Mouse (Mus musculus): ENCODE results near the gene Dusp28. TPM values are rescaled to one million over a fixed set of nuclear protein-coding genes. Genes with fewer than 3 reads are reported as not detected.

The Dusp28 gene
- polyA plus RNA-seq, 1 experiment from 2014 or later: 11.4 TPM

GRCm38 (mm10) chr1:92933611-92934010 lies 26.8 kb downstream of the Dusp28 start:
- Histone ChIP-seq H3K9ac (ENCODE audit: low read length) (peak overlapping the region; percentile 87), H3K27me3 (ENCODE audit: control insufficient read depth, insufficient read depth, low read length) (no peaks in the 10 kb centered on the region), H3K36me3 (ENCODE audit: control insufficient read depth, insufficient read depth, low read length) (no peaks in the 10 kb centered on the region), H3K27ac (ENCODE audit: low read length) (peak overlapping the region; percentile 99), H3K4me3 (replicated peaks; ENCODE audit: low read length) (peak overlapping the region; percentile 85), H3K4me1 (ENCODE audit: control insufficient read depth, insufficient read depth, low read length) (peaks cover 13% of the 10 kb centered on the region), H3K4me2 (ENCODE audit: low read depth, low read length) (peak overlapping the region; percentile 95), H3K9me3 (replicated peaks; ENCODE audit: control insufficient read depth, low read length) (no peaks in the 10 kb centered on the region)
- ATAC-seq (ENCODE audit: insufficient read depth, low FRiP score): no peak
- WGBS: 71% methylated on average over 4 of the region's 4 CpGs

- Histone ChIP-seq H3K27ac (ENCODE audit: low read length) (peak within 1 kb of the TSS; percentile 99), H3K4me1 (ENCODE audit: control insufficient read depth, insufficient read depth, low read length) (peaks cover 13% of the 10 kb centered on the region), H3K27me3 (ENCODE audit: control insufficient read depth, insufficient read depth, low read length) (no peaks in the 10 kb centered on the region), H3K4me3 (replicated peaks; ENCODE audit: low read length) (peak within 1 kb of the TSS; percentile 85), H3K9ac (ENCODE audit: low read length) (peak within 1 kb of the TSS; percentile 87), H3K9me3 (replicated peaks; ENCODE audit: control insufficient read depth, low read length) (no peaks in the 10 kb centered on the region), H3K36me3 (ENCODE audit: control insufficient read depth, insufficient read depth, low read length) (no peaks in the 10 kb centered on the region), H3K4me2 (ENCODE audit: low read depth, low read length) (peak within 1 kb of the TSS; percentile 95)
- under 1% methylated on average over 45 of the region's 45 CpGs for WGBS
- peak; percentile 99 for ATAC-seq (ENCODE audit: insufficient read depth, low FRiP score)
Observed at GRCm38 (mm10) chr1:92934182-92934827, 27.5 kb downstream of the Dusp28 start, which contains the start of gene Capn10. Gene Capn10, plus strand, starts transcription at chr1:92934376.

- Histone ChIP-seq H3K27ac (ENCODE audit: low read length) (peak overlapping the region; percentile 99), H3K9ac (ENCODE audit: low read length) (peak overlapping the region; percentile 87), H3K4me3 (replicated peaks; ENCODE audit: low read length) (peak overlapping the region; percentile 85), H3K36me3 (ENCODE audit: control insufficient read depth, insufficient read depth, low read length) (peaks cover 7% of the 10 kb centered on the region; the same call in 1 of the 2 replicates), H3K9me3 (replicated peaks; ENCODE audit: control insufficient read depth, low read length) (no peaks in the 10 kb centered on the region), H3K4me1 (ENCODE audit: control insufficient read depth, insufficient read depth, low read length) (peaks cover 13% of the 10 kb centered on the region), H3K4me2 (ENCODE audit: low read depth, low read length) (peak overlapping the region; percentile 95), H3K27me3 (ENCODE audit: control insufficient read depth, insufficient read depth, low read length) (no peaks in the 10 kb centered on the region)
- 13% methylated on average over 10 of the region's 10 CpGs for WGBS
- ATAC-seq (ENCODE audit: insufficient read depth, low FRiP score): no peak
Observed at GRCm38 (mm10) chr1:92935054-92935962, 28.5 kb downstream of the Dusp28 start.

- Histone ChIP-seq H3K4me2 (ENCODE audit: low read depth, low read length) (peak overlapping the region; percentile 95), H3K4me3 (replicated peaks; ENCODE audit: low read length) (peak overlapping the region; percentile 85), H3K4me1 (ENCODE audit: control insufficient read depth, insufficient read depth, low read length) (peaks cover 13% of the 10 kb centered on the region), H3K27ac (ENCODE audit: low read length) (no peak overlapping the region), H3K27me3 (ENCODE audit: control insufficient read depth, insufficient read depth, low read length) (no peaks in the 10 kb centered on the region), H3K9me3 (replicated peaks; ENCODE audit: control insufficient read depth, low read length) (no peaks in the 10 kb centered on the region), H3K36me3 (ENCODE audit: control insufficient read depth, insufficient read depth, low read length) (peaks cover 11% of the 10 kb centered on the region; the same call in 1 of the 2 replicates), H3K9ac (ENCODE audit: low read length) (0 out of 2 replicates have a peak overlapping the region, but pooled peaks have one; percentile 43)
- 43% methylated on average over 2 of the region's 2 CpGs for WGBS
- no peak for ATAC-seq (ENCODE audit: insufficient read depth, low FRiP score)
Observed at GRCm38 (mm10) chr1:92935977-92936376, 29.2 kb downstream of the Dusp28 start.

GRCm38 (mm10) chr1:92936467-92936866 lies 29.7 kb downstream of the Dusp28 start:
- peaks cover 13% of the 10 kb centered on the region for H3K4me1 ChIP-seq (ENCODE audit: control insufficient read depth, insufficient read depth, low read length)
- no peaks in the 10 kb centered on the region for H3K9me3 ChIP-seq (replicated peaks; ENCODE audit: control insufficient read depth, low read length)
- H3K4me2 ChIP-seq (ENCODE audit: low read depth, low read length): peak overlapping the region; percentile 95; the same call in 1 of the 2 replicates
- H3K9ac ChIP-seq (ENCODE audit: low read length): peak overlapping the region; percentile 23; the same call in 1 of the 2 replicates
- H3K27me3 ChIP-seq (ENCODE audit: control insufficient read depth, insufficient read depth, low read length): no peaks in the 10 kb centered on the region
- no peak overlapping the region for H3K27ac ChIP-seq (ENCODE audit: low read length)
- WGBS: 62% methylated on average over 3 of the region's 3 CpGs
- peaks cover 13% of the 10 kb centered on the region; the same call in 1 of the 2 replicates for H3K36me3 ChIP-seq (ENCODE audit: control insufficient read depth, insufficient read depth, low read length)
- ATAC-seq (ENCODE audit: insufficient read depth, low FRiP score): no peak
- H3K4me3 ChIP-seq (replicated peaks; ENCODE audit: low read length): no peak overlapping the region

GRCm38 (mm10) chr1:92937797-92938196 lies 31.0 kb downstream of the Dusp28 start:
- ATAC-seq (ENCODE audit: insufficient read depth, low FRiP score): 0 out of 2 replicates have a peak, but pooled peaks have one; percentile 6
- no peak overlapping the region for H3K9ac ChIP-seq (ENCODE audit: low read length)
- H3K4me2 ChIP-seq (ENCODE audit: low read depth, low read length): no peak overlapping the region
- H3K36me3 ChIP-seq (ENCODE audit: control insufficient read depth, insufficient read depth, low read length): peaks cover 14% of the 10 kb centered on the region; the same call in 1 of the 2 replicates
- no peaks in the 10 kb centered on the region for H3K9me3 ChIP-seq (replicated peaks; ENCODE audit: control insufficient read depth, low read length)
- H3K4me1 ChIP-seq (ENCODE audit: control insufficient read depth, insufficient read depth, low read length): peaks cover 13% of the 10 kb centered on the region
- H3K27me3 ChIP-seq (ENCODE audit: control insufficient read depth, insufficient read depth, low read length): no peaks in the 10 kb centered on the region
- 74% methylated on average over 3 of the region's 3 CpGs for WGBS
- H3K27ac ChIP-seq (ENCODE audit: low read length): peak overlapping the region; percentile 62; the same call in 1 of the 2 replicates
- no peak overlapping the region for H3K4me3 ChIP-seq (replicated peaks; ENCODE audit: low read length)

- H3K4me2 ChIP-seq (ENCODE audit: low read depth, low read length): no peak overlapping the region
- H3K4me1 ChIP-seq (ENCODE audit: control insufficient read depth, insufficient read depth, low read length): peaks cover 13% of the 10 kb centered on the region
- WGBS: 92% methylated on average over 4 of the region's 4 CpGs
- H3K36me3 ChIP-seq (ENCODE audit: control insufficient read depth, insufficient read depth, low read length): peaks cover 16% of the 10 kb centered on the region
- no peak for ATAC-seq (ENCODE audit: insufficient read depth, low FRiP score)
- no peaks in the 10 kb centered on the region for H3K9me3 ChIP-seq (replicated peaks; ENCODE audit: control insufficient read depth, low read length)
- H3K27ac ChIP-seq (ENCODE audit: low read length): no peak overlapping the region
- no peak overlapping the region for H3K9ac ChIP-seq (ENCODE audit: low read length)
- no peaks in the 10 kb centered on the region for H3K27me3 ChIP-seq (ENCODE audit: control insufficient read depth, insufficient read depth, low read length)
- H3K4me3 ChIP-seq (replicated peaks; ENCODE audit: low read length): no peak overlapping the region
Observed at GRCm38 (mm10) chr1:92939746-92940145, 33.0 kb downstream of the Dusp28 start.

- H3K27me3 ChIP-seq (ENCODE audit: control insufficient read depth, insufficient read depth, low read length): no peaks in the 10 kb centered on the region
- H3K4me1 ChIP-seq (ENCODE audit: control insufficient read depth, insufficient read depth, low read length): no peaks in the 10 kb centered on the region
- no peak overlapping the region for H3K27ac ChIP-seq (ENCODE audit: low read length)
- H3K9me3 ChIP-seq (replicated peaks; ENCODE audit: control insufficient read depth, low read length): no peaks in the 10 kb centered on the region
- no peak overlapping the region for H3K9ac ChIP-seq (ENCODE audit: low read length)
- H3K4me3 ChIP-seq (replicated peaks; ENCODE audit: low read length): no peak overlapping the region
- no peak overlapping the region for H3K4me2 ChIP-seq (ENCODE audit: low read depth, low read length)
- 91% methylated on average over 19 of the region's 19 CpGs for WGBS
- ATAC-seq (ENCODE audit: insufficient read depth, low FRiP score): no peak
- H3K36me3 ChIP-seq (ENCODE audit: control insufficient read depth, insufficient read depth, low read length): peaks cover 19% of the 10 kb centered on the region
Observed at GRCm38 (mm10) chr1:92943219-92943989, 36.6 kb downstream of the Dusp28 start.

Measured in stomach, embryonic 16.5 days (tissue).